Comparison of ENCODE assay signal across 10 mouse cellular contexts in the genomic region with DNA sequence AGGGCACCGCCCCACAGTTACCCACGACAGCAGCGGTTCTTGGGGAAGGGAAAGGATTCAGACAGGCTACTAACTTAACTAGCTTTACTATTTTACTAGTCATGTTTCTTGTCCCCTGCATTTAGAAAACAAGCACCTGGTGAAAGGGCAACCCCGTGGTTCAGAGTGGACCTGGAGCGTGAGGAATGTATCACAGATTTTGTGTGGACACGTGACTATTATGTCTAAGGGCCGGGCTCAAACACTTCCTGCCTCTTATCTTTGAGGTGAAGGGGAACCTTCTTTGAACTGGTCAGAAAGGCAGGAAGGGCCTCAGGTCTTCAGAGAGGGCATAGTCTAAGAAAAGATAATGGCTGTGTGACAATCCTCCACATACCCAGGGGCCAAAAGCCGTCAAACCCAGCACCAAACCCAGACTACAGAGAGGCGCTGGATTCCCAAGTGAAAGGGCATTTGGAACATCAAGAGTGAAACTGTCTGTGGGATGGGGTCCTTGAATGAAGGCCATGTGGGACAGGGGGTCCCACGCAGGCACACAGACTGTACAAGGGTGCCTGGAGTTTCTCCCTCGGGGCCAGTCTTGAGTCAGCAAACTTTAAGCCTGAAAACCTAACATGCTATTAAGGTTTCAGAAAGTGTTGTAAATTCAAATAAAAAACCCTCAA. TPM values are rescaled to one million over a fixed set of nuclear protein-coding genes. Genes with fewer than 3 reads are reported as not detected.
A peak's percentile ranks its signal among the peaks of the same experiment; 100 is the strongest.
DNase-seq lines count a peak whose midpoint lies in the region; ATAC-seq and TF ChIP-seq lines count a peak whose summit lies in the region.
"Had no signal": no experiment of that assay in that cellular context is flagged by ENCODE, and none has a peak within 500 bp of the region (broad histone marks: within the 10 kb centered on the region; RNA-seq: fewer than 3 reads in every experiment).

No protein-coding gene starts in this region.

- peak overlapping the region; percentile 85 for H3K27ac ChIP-seq in left cerebral cortex, adult 2 months
- H3K27ac ChIP-seq in embryonic facial prominence, embryonic 15.5 days (replicated peaks): peak overlapping the region; percentile 63; the same call in 1 of the 2 replicates
- no peak overlapping the region for H3K27ac ChIP-seq in hindbrain, postnatal 0 days
- H3K27ac ChIP-seq in neural tube, embryonic 13.5 days (replicated peaks): no peak overlapping the region

- WGBS in embryonic facial prominence, embryonic 15.5 days: 41% methylated on average over 11 of the region's 11 CpGs
- WGBS in hindbrain, postnatal 0 days: 64% methylated on average over 11 of the region's 11 CpGs
- WGBS in neural tube, embryonic 13.5 days: 60% methylated on average over 11 of the region's 11 CpGs

- no peaks in the 10 kb centered on the region for H3K9me3 ChIP-seq in embryonic facial prominence, embryonic 15.5 days (replicated peaks)
- no peaks in the 10 kb centered on the region for H3K9me3 ChIP-seq in hindbrain, postnatal 0 days (ENCODE audit: low read length)
- no peaks in the 10 kb centered on the region for H3K9me3 ChIP-seq in neural tube, embryonic 13.5 days

- H3K4me3 ChIP-seq in left cerebral cortex, adult 2 months: peak overlapping the region; percentile 71
- peak overlapping the region; percentile 70; the same call in 1 of the 2 replicates for H3K4me3 ChIP-seq in embryonic facial prominence, embryonic 15.5 days (replicated peaks)
- H3K4me3 ChIP-seq in hindbrain, postnatal 0 days (ENCODE audit: low read length): peak overlapping the region; percentile 3; the same call in 1 of the 2 replicates
- H3K4me3 ChIP-seq in neural tube, embryonic 13.5 days: peak overlapping the region; percentile 79

- no peak overlapping the region for H3K9ac ChIP-seq in embryonic facial prominence, embryonic 15.5 days
- H3K9ac ChIP-seq in hindbrain, postnatal 0 days (replicated peaks; ENCODE audit: low read length): no peak overlapping the region
- H3K9ac ChIP-seq in neural tube, embryonic 13.5 days: peak overlapping the region; percentile 93

- ATAC-seq in embryonic facial prominence, embryonic 15.5 days (ENCODE audit: insufficient number of reproducible peaks, low FRiP score, low TSS enrichment, low read depth): no peak
- ATAC-seq in hindbrain, postnatal 0 days: no peak
- no peak for ATAC-seq in neural tube, embryonic 13.5 days (ENCODE audit: low read depth)
- ATAC-seq: Patski had no signal

- H3K36me3 ChIP-seq in embryonic facial prominence, embryonic 15.5 days: no peaks in the 10 kb centered on the region
- H3K36me3 ChIP-seq in hindbrain, postnatal 0 days (ENCODE audit: insufficient read depth, low read length): no peaks in the 10 kb centered on the region
- no peaks in the 10 kb centered on the region for H3K36me3 ChIP-seq in neural tube, embryonic 13.5 days

- intact Hi-C loops in left cerebral cortex, adult 2 months (cut with DNase I): loop anchor here (2.0 kb wide), 1 partner anchor 44 kb away; no protein-coding TSS in a partner anchor
- intact Hi-C loops in left cerebral cortex, postnatal 14 days (cut with DNase I): loop anchor here (5.0 to 10.0 kb wide), 2 partner anchors 46 to 282 kb away; no protein-coding TSS in a partner anchor

- TF ChIP-seq CTCF in left cerebral cortex, adult 2 months (IDR thresholded peaks at IDR 0.05): no peak
- TF ChIP-seq CTCF in hindbrain, postnatal 0 days (IDR thresholded peaks at IDR 0.05; ENCODE audit: low read depth): no peak

- no peak for DNase-seq in left cerebral cortex, adult 2 months (ENCODE audit: extremely low spot score in 1 of 2, low spot score in 2 of 2)
- DNase-seq in left cerebral cortex, postnatal 14 days (ENCODE audit: low spot score in 2 of 2): no peak
- no peak for DNase-seq in hindbrain, postnatal 0 days (ENCODE audit: low spot score)
- DNase-seq in gastrocnemius, postnatal 10 days: no peak
- no peak for DNase-seq in cerebellum, adult 11-12 months
- no peak for DNase-seq in Muller cell, postnatal 12 days (ENCODE audit: inconsistent ontology term)
- DNase-seq: cerebellum, postnatal 25 days had no signal

- peak overlapping the region; percentile 92 for H3K4me2 ChIP-seq in embryonic facial prominence, embryonic 15.5 days (replicated peaks)
- peak overlapping the region; percentile 79 for H3K4me2 ChIP-seq in hindbrain, postnatal 0 days (ENCODE audit: low read depth, low read length)
- H3K4me2 ChIP-seq in neural tube, embryonic 13.5 days: peak overlapping the region; percentile 94

- no peaks in the 10 kb centered on the region for H3K27me3 ChIP-seq in embryonic facial prominence, embryonic 15.5 days
- H3K27me3 ChIP-seq in hindbrain, postnatal 0 days (ENCODE audit: insufficient read depth, low read length): peaks cover 10% of the 10 kb centered on the region; the same call in 1 of the 2 replicates
- H3K27me3 ChIP-seq in neural tube, embryonic 13.5 days: peaks cover 33% of the 10 kb centered on the region

- H3K4me1 ChIP-seq in embryonic facial prominence, embryonic 15.5 days: peaks cover 88% of the 10 kb centered on the region
- peaks cover 17% of the 10 kb centered on the region for H3K4me1 ChIP-seq in hindbrain, postnatal 0 days (ENCODE audit: insufficient read depth, low read length)
- peaks cover 82% of the 10 kb centered on the region for H3K4me1 ChIP-seq in neural tube, embryonic 13.5 days (replicated peaks)

RNA-seq across cellular contexts. Expression of a gene that starts 2.6 kb away (rescaled TPM):
- total RNA-seq in left cerebral cortex, adult 2 months (2021): 100 to 1,000 TPM; 100 to 102 TPM
- total RNA-seq in left cerebral cortex, postnatal 14 days (2021): 100 to 1,000 TPM; 143 to 153 TPM
- 116 and 138 TPM in 2 replicates for polyA plus RNA-seq in embryonic facial prominence, embryonic 15.5 days (2015; fragmentation: Nextera tagmentation; extraction: Ambion mirVana)
- 111 and 114 TPM in 2 replicates for total RNA-seq in hindbrain, postnatal 0 days (2014; rRNA removed)
- 71.4 and 81.6 TPM in 2 replicates for polyA plus RNA-seq in hindbrain, postnatal 0 days (2015; fragmentation: Nextera tagmentation; extraction: Ambion mirVana)
- 116 and 122 TPM in 2 replicates for polyA plus RNA-seq in neural tube, embryonic 13.5 days (2015; fragmentation: Nextera tagmentation; extraction: Ambion mirVana)
- 10 to 100 TPM; 25.7 to 30.3 TPM for total RNA-seq in gastrocnemius, postnatal 10 days (2021)

Comparison
In these comparisons a context has a peak if more than half of its experiments do, and no peak if none do; other contexts are left out.
1. H3K27ac ChIP-seq: peak in left cerebral cortex, adult 2 months (single experiment) and embryonic facial prominence, embryonic 15.5 days (single experiment); none in hindbrain, postnatal 0 days (single experiment) and neural tube, embryonic 13.5 days (single experiment).
2. H3K4me3 ChIP-seq: peak in every context shown above with its lines; median percentile 79 in neural tube, embryonic 13.5 days; 71 in left cerebral cortex, adult 2 months; 70 in embryonic facial prominence, embryonic 15.5 days; 3 in hindbrain, postnatal 0 days.
3. Peak in every context shown above with its lines, with median percentiles within 50 percentile points of each other: H3K4me2 ChIP-seq.